Mouse (Mus musculus) lung, postnatal 36 days (tissue): Measurements from ENCODE around the gene St8sia1.

Source experiments
- DNase-seq: peaks from one replicate; pipeline ENCODE4 v3.0.0; 2022; ENCODE audit warnings: mixed read lengths

The St8sia1 gene

GRCm38 (mm10) chr6:142863881-142864280 is 100.4 kb downstream of the St8sia1 start:
- no peak for DNase-seq

GRCm38 (mm10) chr6:142862265-142862664 is 102.0 kb downstream of the St8sia1 start:
- no peak for DNase-seq

GRCm38 (mm10) chr6:142860396-142860795 is 103.9 kb downstream of the St8sia1 start:
- no peak for DNase-seq

DNA sequence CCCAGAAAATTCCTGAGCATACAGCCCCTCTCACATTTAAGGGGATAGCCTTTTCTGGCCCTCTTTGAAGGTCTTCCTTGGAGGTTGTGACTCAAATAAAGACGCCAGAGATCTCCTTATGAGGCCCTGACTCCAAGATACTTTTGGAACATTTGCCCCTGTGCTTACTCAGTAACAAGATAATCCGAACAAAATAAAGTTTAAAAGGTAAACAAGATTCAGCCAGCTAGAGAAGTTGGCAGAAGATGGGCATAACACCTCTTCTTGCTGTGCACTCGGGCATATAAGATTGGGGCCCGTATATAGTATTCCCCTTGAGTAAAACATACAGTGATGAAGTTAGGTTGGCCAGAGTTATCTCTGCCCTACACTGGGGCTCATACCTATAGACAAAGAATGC is 104.3 kb downstream of the St8sia1 start:
- no peak for DNase-seq

DNA sequence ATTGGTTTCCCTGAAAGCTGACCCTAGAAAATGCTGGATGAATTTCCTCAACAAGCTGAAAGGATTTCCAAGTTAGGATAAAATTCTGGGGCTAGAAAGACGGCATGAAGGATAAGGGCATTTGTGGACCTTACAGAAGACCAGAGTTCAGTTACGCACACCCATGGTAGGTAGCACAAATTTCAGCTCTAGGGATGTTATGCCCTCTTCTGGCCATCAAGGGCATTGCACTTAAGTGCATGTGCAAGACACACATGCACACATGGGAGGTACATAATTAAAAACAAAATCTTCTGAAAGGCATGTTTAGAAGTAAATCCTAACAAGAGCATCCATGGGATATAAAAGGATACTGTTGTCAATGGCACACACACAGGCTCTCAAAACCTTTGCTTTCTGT is 105.3 kb downstream of the St8sia1 start:
- no peak for DNase-seq

GRCm38 (mm10) chr6:142856258-142856874 is 107.9 kb downstream of the St8sia1 start:
- no peak for DNase-seq

GRCm38 (mm10) chr6:142855761-142856160 is 108.5 kb downstream of the St8sia1 start:
- DNase-seq: no peak

GRCm38 (mm10) chr6:142852419-142853377 is 111.6 kb downstream of the St8sia1 start:
- DNase-seq: no peak

- no peak for DNase-seq
Observed at GRCm38 (mm10) chr6:142850436-142850835, 113.8 kb downstream of the St8sia1 start.

GRCm38 (mm10) chr6:142849326-142849725 is 114.9 kb downstream of the St8sia1 start:
- DNase-seq: no peak

DNA sequence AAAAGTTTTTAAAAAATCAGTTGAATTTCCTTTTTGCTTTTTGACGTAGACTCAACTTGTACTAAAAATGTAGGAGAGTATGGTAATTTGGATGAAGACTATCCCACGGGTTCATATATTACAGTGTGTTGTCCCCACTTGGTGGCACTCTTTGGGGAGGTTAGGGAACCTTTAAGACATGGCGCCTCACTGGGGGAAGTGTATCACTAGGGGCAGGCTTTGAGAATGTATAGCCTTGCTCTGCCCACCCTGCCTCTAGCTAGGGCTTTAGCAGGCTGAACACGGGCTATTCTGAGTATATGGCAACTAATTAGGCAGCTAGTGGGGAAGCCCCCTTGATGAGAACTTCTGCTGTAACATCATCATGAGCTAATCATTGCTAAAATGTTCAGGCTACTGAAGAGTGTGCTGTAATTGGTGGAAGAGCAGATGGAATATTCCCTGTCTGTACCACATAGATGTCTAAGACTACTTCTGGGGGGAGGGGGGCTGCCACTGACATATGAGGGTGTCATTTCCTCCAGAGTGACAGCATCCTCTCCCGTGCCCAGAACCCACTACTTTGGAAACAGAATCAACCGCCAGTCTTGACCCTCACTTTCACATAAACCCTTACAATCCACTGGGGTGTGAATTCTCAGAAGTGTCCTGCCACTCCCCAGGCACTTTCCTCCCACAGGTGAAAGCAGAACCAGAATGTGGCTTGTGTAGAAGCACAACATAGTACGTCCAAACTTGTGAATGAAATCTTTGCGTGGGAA is 116.2 kb downstream of the St8sia1 start:
- no peak for DNase-seq

DNA sequence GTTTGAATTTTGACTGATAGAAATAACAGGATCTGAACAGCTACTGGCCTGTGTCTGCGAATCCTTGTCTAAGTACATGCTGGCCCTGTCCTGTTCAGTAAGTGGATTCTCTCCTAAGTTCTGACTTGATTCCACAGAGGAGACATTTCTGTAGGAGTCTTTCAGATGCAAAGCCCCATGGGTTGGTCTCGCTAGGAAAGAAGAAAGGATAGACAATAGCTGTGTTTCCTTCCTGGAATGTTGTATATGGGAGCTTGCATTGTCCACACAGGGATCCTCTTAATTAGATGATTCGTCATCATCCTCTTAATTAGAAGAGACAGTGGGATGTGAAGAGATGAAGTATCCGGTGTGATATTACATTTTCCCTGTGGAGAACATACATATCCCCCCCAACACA is 117.4 kb downstream of the St8sia1 start:
- no peak for DNase-seq

GRCm38 (mm10) chr6:142845066-142845465 is 119.2 kb downstream of the St8sia1 start:
- DNase-seq: no peak

DNA sequence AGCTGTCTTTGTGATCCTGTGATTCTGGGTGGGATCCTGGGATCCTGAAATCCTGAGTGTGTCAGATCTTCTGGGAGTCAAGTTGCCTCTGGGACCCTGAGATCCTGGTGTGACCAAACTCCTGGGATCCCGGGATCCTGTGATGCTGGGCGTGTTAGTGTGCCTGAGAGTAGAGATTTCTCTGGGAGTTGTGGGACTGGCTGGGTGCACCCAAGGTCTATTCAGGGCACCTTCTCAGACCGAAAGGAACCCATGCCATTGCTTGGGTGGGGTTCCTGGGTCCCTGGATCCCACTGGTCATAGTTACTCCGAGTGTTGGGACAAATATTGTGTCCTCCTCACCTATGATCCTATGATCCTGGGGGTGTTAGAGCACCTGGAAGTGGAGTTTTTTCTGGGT is 120.2 kb downstream of the St8sia1 start:
- DNase-seq: no peak

DNA sequence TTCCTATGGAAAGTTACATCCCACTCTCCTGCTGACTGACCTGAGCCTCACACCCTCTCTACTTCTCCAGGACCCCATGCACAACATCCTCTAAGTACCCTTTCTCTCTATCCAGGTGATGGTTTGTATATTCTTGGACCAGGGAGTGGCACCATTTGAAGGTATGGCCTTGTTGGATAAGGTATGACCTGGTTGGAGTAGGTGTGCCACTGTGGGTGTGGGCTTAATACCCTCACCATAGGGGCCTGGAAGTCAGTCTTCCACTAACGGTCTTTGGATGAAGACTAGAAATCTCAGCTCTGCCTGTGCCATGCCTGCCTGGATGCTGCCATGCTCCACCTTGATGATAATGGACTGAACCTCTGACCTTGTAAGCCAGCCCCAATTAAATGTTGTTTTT is 125.8 kb downstream of the St8sia1 start:
- DNase-seq: no peak

DNA sequence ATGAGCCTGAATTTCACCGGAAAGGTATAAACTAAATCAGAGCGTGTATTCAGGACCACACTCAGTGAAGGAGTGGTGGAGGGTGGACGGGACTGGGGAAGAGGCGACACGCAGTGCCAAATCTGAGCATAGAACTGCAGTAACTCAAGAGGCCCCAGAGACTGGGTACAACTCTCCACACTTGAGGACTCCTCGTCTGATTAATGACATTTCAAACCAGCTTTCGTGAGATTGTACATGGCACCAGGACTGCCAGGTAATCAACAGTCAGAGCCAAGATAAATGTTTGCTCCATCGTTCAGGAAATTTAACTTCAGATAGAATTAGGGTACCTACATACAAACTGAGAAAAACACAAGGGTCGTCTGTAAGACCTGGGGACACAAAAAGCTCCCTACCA is 126.9 kb downstream of the St8sia1 start:
- DNase-seq: no peak

DNA sequence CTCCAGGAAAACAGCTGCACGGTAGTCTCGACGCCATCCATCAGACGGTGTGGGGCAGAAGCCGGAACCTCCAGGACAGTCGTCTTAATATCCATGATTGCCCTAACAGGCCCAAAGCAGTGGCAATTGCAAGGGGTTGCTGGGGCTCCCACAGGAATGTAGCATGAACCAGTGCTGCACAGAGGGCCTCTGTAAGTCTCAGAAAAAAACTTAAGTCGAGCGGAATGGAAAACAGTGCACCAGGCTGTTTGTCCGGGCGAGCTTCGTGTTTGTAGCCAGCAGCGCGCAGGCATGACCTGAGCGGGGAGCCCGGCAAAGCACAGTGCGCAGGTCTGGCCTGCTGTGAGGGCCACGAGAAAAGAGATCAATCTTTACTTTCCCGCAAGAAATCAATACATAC is 128.5 kb downstream of the St8sia1 start:
- DNase-seq: no peak

DNA sequence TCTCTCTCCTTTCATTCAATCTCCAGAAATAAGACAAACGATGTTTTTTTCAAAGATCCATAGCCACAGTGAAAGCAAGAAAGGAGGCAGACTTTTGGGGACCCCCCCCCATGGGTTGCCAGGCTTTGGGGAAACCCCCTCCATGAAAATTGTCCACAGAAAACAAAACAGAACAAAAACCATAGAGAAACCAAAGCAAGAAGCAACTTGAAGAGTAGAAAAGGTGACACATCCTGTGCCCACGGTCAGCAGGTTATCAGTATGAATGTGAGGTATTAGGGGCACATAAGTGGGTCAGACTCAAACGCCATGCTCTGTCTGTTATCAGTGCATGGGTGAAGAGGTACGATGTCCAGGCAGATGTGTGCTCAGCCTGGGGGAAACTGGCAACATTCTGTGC is 129.3 kb downstream of the St8sia1 start:
- no peak for DNase-seq

DNA sequence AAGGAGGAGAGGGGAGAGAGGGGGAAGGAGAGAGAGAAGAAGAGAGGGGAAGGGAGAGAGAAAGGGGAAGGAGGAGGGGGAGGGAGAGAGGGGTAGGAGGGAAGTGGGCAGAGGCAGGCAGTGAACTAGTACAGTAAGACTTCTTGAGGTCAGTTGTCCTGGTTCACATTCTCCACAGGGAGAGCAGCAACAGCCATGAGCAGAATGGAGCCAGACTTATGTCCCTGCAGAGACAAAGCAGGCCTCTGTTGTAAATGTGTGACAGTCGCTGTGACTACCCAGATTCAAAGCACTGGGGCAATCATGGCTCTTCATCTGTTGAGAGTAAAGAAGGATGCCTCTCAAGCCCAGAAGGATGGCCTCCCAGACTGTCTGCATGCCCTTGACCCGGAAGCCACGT is 132.5 kb downstream of the St8sia1 start:
- DNase-seq: no peak

DNA sequence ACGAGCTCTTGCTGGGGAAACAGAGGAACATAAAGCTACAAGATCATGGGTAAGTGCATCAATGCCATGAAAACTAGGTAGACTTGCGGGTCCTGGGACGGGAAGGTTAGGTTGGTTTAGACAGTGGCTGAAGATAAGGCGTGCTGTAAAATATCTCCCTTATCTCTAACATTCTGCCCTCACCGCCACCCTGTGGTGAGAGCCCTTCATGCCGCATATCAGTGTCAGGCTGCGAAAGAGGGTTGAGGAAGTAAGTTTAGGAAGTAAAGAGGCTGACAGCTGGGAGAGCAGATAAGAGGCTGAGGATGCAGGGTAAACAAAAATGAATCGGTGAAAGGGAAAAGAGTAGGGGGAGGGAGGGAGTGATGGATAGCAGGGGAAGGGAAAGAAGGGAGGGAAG is 133.0 kb downstream of the St8sia1 start:
- DNase-seq: no peak

DNA sequence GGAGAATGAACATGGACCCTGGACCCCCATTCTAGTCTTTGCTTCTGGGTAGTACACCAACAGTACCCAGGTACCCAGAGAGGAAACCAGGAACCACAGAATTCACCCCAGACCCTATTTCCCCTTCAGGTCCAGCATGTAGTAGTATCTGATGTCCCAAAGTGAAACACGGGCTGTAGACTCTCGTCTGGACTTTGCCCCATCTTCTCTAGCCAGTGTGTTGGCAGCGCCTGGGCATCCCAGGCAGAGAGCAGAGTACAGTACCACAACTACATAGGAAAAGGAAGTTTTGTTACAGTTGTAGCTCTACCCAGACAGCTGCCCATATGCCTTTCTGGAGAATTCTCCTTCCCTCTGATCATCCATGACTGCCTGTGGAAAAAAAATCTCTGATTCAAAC is 134.0 kb downstream of the St8sia1 start:
- DNase-seq: no peak

DNA sequence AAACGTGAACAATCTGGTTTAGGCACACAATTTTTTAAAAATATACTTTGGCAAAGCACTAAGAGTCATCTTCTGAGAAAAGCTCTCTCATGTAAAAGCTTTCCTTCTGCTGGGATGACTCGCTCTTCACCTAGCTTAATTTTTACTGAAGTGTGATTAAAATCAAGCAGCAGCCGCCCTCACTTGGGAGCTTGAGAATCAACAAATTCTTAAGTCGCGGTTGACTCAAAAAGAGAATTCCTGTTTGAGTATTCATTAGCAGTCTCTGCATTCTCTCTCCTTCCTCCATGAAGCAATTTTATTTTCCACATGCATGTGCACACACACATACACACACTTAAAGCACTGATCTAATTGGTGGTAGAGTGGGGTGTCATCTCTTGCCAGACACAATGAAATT is 138.8 kb downstream of the St8sia1 start:
- no peak for DNase-seq

- no peak for DNase-seq
Observed at GRCm38 (mm10) chr6:142823008-142823787, 141.1 kb downstream of the St8sia1 start.
